Mouse (Mus musculus) left cerebral cortex, adult 9 months (tissue): ENCODE measurements at regions not wholly inside any gene's neighbourhood (a gene's known extent, or its start where the extent isn't known, plus 50 kb on each side); places are given as distances from the start of the nearest gene placed in this dataset.
"Not testable (repeated sequence)": the region's sequence is repeated elsewhere in the genome, so short reads cannot be mapped to it uniquely, and the experiment has no call there.

Experiments used
- DNase-seq, 2 experiments: peaks; one replicate each; pipeline ENCODE4 v3.0.0; 2022; ENCODE audit warnings: low spot score in 2 of 2

DNA sequence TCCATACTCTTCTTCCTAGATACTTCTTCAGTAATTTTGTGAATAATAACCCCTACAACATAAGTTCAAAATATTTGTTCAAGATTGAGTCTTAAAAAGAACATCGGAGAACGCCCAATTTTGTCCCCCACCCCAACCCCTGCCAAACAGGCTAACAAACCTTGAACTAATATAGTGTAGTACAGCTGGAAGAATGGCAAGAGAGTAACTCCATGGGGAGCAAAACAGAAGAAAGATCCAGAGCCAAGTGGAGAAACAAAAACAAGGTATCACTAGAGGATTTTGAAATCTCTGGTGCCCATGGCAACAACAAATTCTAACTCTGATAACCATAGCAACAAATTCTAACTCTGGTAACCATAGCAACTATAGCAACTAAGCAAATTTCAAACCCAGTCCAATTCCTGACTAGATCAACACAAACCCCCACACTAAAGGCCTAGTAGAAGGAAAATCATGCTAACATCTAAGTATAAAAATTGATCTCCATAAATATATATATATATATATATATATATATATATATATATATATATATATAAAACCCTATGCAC is 74.2 kb upstream of the Magee2 start:
- DNase-seq, result peak in 1 of 2 experiments; percentile 7

DNA sequence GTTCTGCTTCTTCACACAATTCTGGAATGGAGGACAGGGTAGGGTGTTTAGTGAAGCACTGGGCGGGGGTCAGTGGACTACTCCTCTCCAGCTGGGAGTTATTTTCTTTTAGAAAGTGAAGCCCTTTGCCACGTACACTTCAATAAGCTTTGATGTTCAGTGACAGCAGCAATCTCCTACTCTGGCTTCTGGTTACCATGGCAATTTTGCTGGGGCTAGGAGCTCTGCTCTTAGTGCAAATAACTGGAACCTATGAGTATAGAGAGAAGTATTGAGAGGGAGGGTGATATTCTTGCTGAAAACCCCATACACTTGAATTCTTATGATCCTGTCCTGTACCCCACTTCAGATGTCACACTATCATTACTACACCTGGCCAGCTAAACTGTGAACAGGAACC is 94.5 kb upstream of the Magee2 start:
- no peak for DNase-seq

DNA sequence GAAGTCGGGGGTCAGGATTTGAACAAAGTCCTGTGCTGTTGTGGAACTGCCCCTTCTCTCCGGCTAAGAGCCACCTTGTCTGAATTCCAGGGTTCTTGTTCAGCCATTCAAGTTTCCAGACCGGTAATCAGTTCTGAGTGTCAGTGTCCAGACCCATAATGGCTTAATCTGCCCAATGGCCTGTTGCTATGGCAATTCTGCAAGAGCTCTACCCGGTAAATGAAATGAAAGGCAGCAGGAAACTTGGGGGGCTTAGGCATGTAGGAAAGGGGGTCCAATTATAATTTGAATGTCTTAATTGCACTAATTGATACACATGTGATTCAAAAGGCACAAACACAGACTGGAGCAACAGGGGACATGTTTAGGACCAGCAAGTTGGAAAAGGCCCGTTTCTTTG is 95.7 kb upstream of the Magee2 start:
- not testable (repeated sequence) for DNase-seq

DNA sequence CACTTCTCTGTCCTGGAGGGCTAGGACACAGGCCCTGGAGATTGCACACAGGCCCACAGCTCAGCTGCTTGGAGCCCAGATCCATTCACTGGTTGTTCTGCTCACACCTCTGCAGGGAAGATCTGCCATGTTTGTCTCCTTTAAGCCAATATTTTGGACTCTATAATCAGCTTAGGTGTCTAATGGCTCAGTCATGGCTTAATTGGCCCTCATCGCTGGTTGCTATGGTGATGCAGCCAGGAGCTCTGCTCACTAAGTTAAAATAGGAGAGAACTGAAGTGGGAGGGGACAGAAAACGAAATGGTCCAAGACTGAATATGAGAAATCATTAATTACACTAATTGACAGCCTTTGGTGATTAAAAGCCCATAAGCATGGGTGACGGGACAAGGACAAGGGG is 96.3 kb upstream of the Magee2 start:
- not testable (repeated sequence) for DNase-seq

DNA sequence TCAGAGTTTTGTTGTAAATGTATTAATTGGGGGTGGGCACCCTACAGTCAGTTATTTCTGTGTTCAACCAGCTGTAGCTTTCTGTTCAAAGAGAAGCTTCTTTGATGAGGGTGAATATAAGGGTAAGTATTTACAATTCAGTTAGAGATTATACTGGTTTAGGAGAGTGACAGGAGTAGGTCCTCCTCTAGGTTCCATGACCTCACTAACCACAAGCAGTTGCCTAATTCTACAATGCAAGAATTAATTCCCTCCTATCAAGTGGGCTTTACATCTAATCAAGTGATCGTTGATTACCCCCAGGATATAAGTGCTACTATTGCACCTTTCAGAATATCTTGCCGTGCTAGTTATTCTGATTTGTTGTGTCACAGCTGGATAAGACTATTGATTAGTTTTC is 101.1 kb upstream of the Pbdc1 start:
- no peak for DNase-seq

DNA sequence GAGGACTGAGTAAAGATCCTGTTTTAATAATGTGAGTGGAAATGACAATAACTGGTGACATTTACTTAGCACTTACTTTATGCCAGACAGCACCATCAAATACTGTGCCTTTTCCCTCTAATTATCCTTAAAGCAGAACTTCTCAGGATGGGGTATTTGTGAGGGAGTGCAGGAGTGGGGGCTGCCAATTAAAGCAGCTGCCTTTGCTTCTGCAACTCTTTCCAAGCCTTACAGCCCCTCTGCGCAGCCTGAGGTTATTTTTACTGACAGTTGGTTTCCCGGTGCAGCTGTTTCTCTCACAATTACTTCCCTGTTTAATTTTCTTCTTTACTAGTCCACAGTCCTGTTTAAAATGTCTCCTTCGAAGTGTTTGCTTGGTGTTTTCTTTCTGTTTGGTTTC is 76.3 kb upstream of the Pbdc1 start:
- DNase-seq, result no peak

DNA sequence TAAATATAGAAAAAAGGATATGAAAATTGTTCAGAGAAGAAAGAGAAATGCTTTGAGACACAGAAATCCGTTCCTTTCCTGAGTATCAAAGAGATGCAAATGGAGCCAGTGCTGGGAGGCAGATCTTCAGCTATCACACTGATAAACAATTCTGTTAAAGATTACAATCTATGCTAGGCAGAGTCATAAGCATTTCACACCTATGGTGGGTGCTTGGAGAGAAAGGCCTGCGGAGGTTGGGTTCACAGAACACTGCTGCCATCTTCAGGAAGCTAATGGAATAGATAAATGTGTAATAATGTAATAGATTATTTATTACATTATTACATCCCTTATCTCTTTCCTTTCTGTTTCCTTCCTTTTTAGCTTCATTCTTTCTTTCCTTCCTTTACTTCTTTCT is 73.1 kb upstream of the Pbdc1 start:
- DNase-seq, result no peak
